Mouse (Mus musculus) neural tube, embryonic 15.5 days (tissue): ENCODE measurements around the gene Defb45. TPM values are rescaled to one million over a fixed set of nuclear protein-coding genes. Genes with fewer than 3 reads are reported as not detected.

ENCODE experiments used
- ATAC-seq: fragments of 200-750 bp; cut with Nextera tagmentation; 2 replicates; pipeline ENCODE4 v1.8.0; 2017; ENCODE audit warnings: mild to moderate bottlenecking, moderate TSS enrichment, moderate library complexity; ENCODE audit not compliant: low FRiP score
- H3K27ac ChIP-seq: fragments of 300-500 bp; sonication (generic); replicated peaks from 2 replicates; pipeline ENCODE4 v1.5.1; 2015; ENCODE audit warnings: mild to moderate bottlenecking, inconsistent platforms
- H3K27me3 ChIP-seq: fragments of 300-500 bp; sonication (generic); replicated peaks from 2 replicates; pipeline ENCODE4 v1.6.1; 2015; ENCODE audit warnings: inconsistent platforms
- H3K36me3 ChIP-seq: fragments of 300-500 bp; sonication (generic); 2 replicates; pipeline ENCODE4 v1.6.1; 2015; ENCODE audit warnings: inconsistent platforms
- H3K4me1 ChIP-seq: fragments of 300-500 bp; sonication (generic); 2 replicates; pipeline ENCODE4 v1.6.1; 2015; ENCODE audit warnings: inconsistent platforms
- H3K4me2 ChIP-seq: fragments of 300-500 bp; sonication (generic); 2 replicates; pipeline ENCODE4 v1.6.1; 2015; ENCODE audit warnings: inconsistent platforms, mild to moderate bottlenecking, moderate library complexity
- H3K4me3 ChIP-seq: fragments of 300-500 bp; sonication (generic); replicated peaks from 2 replicates; pipeline ENCODE4 v1.5.1; 2015; ENCODE audit warnings: mild to moderate bottlenecking, inconsistent platforms
- H3K9ac ChIP-seq: fragments of 300-500 bp; sonication (generic); replicated peaks from 2 replicates; pipeline ENCODE4 v1.6.1; 2015; ENCODE audit warnings: mild to moderate bottlenecking, inconsistent platforms
- H3K9me3 ChIP-seq: fragments of 300-500 bp; sonication (generic); replicated peaks from 2 replicates; pipeline ENCODE4 v1.6.1; 2016; ENCODE audit warnings: inconsistent platforms
- WGBS: fragments of 180-500 bp; shearing (Covaris S2); methylation state at CpG from one replicate; pipeline ENCODE4 v1.1.7; 2015; ENCODE audit warnings: mixed read lengths; 5-methylcytosine and 5-hydroxymethylcytosine counted together
- polyA plus RNA-seq: library from polyadenylated mRNA; unstranded; fragments of >200 nt; fragmentation: Nextera tagmentation; extraction: Ambion mirVana; gene quantifications from 2 replicates; pipeline ENCODE4 v1.2.1, GENCODE M21; 2015

Defb45 gene
- polyA plus RNA-seq, 1 experiment from 2014 or later, result not detected

GRCm38 (mm10) chr2:152569038-152569437 is 30.2 kb downstream of the Defb45 start, which contains the start of gene Gm17416:
Gene Gm17416, plus strand, starts transcription at chr2:152569338.
- no peaks in the 10 kb centered on the region for H3K9me3 ChIP-seq
- H3K27ac ChIP-seq, result no peak within 1 kb of the TSS
- no peak within 1 kb of the TSS for H3K4me2 ChIP-seq
- no peaks in the 10 kb centered on the region for H3K27me3 ChIP-seq
- H3K9ac ChIP-seq, result no peak within 1 kb of the TSS
- H3K4me1 ChIP-seq, result no peaks in the 10 kb centered on the region
- H3K4me3 ChIP-seq, result no peak within 1 kb of the TSS
- 87% methylated on average over 5 of the region's 5 CpGs for WGBS
- no peak for ATAC-seq
- H3K36me3 ChIP-seq, result no peaks in the 10 kb centered on the region

DNA sequence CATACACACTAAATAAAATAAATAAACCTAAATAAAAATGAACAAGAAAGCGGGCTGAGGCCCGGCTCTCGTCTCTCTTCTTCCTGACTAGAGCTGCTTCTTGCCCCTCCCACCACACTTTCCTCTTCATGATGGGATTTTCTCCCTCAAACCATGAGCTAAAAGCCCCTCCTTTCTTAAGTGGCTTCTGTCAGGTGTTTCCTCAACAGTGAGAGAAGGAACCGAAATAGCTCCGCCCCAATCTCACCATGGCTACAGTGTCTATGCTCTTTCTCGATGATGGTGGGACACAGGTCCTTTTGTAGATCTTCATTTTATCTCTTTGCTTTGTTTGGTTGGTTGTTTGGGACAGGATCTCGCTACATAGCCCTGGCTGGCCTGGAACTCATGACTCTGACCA is 42.5 kb downstream of the Defb45 start:
- WGBS, result 91% methylated on average over 7 of the region's 7 CpGs
- no peak for ATAC-seq
- no peaks in the 10 kb centered on the region for H3K9me3 ChIP-seq
- H3K27me3 ChIP-seq, result no peaks in the 10 kb centered on the region
- H3K4me3 ChIP-seq, result no peak overlapping the region
- H3K4me2 ChIP-seq, result no peak overlapping the region
- peaks cover 7% of the 10 kb centered on the region; the same call in 1 of the 2 replicates for H3K4me1 ChIP-seq
- H3K9ac ChIP-seq, result no peak overlapping the region
- no peaks in the 10 kb centered on the region for H3K36me3 ChIP-seq
- H3K27ac ChIP-seq, result no peak overlapping the region

GRCm38 (mm10) chr2:152553774-152554423 is 45.3 kb downstream of the Defb45 start:
- no peaks in the 10 kb centered on the region for H3K36me3 ChIP-seq
- H3K4me1 ChIP-seq, result peaks cover 7% of the 10 kb centered on the region; the same call in 1 of the 2 replicates
- H3K4me3 ChIP-seq, result no peak overlapping the region
- H3K4me2 ChIP-seq, result peak overlapping the region; percentile 47
- H3K27me3 ChIP-seq, result no peaks in the 10 kb centered on the region
- no peak for ATAC-seq
- H3K27ac ChIP-seq, result no peak overlapping the region
- 13% methylated on average over 16 of the region's 16 CpGs for WGBS
- no peaks in the 10 kb centered on the region for H3K9me3 ChIP-seq
- no peak overlapping the region for H3K9ac ChIP-seq

GRCm38 (mm10) chr2:152548124-152548523 is 51.1 kb downstream of the Defb45 start:
- Histone ChIP-seq H3K4me1 (no peaks in the 10 kb centered on the region), H3K27me3 (no peaks in the 10 kb centered on the region), H3K27ac (no peak overlapping the region), H3K36me3 (no peaks in the 10 kb centered on the region), H3K4me3 (no peak overlapping the region), H3K4me2 (no peak overlapping the region), H3K9ac (no peak overlapping the region), H3K9me3 (no peaks in the 10 kb centered on the region)
- WGBS, result 74% methylated on average over 5 of the region's 5 CpGs
- ATAC-seq, result no peak

DNA sequence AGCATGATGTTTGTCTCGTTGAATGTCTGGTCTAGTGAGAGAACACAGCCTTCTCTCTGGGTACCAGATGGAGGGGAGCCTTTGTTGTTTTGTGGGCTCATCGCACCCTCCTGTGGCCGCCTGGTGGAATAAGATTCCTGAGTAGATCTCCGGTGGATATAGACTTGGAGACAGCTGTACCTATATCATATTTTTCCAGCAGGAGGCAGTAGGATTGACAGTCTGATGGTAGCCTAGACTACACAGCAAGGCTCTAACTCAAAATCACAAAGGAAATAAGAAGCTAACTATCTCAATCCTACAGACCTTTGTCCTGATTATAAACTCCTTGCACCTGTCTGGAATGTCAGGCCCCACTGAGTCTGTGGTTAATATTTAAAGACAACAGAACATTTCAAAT is 54.5 kb downstream of the Defb45 start:
- WGBS, result 21% methylated on average over 4 of the region's 4 CpGs
- no peaks in the 10 kb centered on the region for H3K36me3 ChIP-seq
- no peaks in the 10 kb centered on the region for H3K9me3 ChIP-seq
- H3K27ac ChIP-seq, result no peak overlapping the region
- ATAC-seq, result no peak
- no peaks in the 10 kb centered on the region for H3K4me1 ChIP-seq
- no peak overlapping the region for H3K4me2 ChIP-seq
- no peaks in the 10 kb centered on the region for H3K27me3 ChIP-seq
- H3K9ac ChIP-seq, result no peak overlapping the region
- no peak overlapping the region for H3K4me3 ChIP-seq

DNA sequence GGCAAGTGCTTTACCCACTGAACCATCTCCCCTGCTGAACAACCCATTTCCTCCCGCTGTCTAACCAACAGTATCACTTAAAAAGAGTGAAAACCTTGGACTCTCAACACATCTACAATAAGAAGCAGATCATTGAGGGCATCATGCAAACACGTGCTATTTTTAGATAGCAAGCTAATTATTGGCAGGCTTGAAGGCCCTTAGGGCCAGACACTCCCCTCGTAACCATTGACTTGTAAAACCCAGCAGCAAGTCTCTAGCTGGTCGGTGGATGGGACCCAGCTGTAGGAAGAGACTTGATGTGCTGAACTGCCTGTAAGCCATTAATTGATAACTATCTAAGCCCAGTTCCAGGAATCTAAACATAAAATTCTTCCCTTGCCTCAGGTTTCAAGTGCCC is 55.7 kb downstream of the Defb45 start:
- Histone ChIP-seq H3K4me3 (no peak overlapping the region), H3K27ac (no peak overlapping the region), H3K36me3 (no peaks in the 10 kb centered on the region), H3K27me3 (no peaks in the 10 kb centered on the region), H3K4me1 (no peaks in the 10 kb centered on the region), H3K9me3 (no peaks in the 10 kb centered on the region), H3K4me2 (no peak overlapping the region), H3K9ac (no peak overlapping the region)
- ATAC-seq, result no peak
- WGBS, result 62% methylated on average over 4 of the region's 4 CpGs

Other genes with a start within 250 kb of the Defb45 start
- 50.9 and 60.3 TPM in 2 replicates for gene Nrsn2, start 222.8 kb downstream of the Defb45 start, polyA plus RNA-seq
- gene Sox12, start 201.3 kb downstream of the Defb45 start, polyA plus RNA-seq, result 10.1 and 12.1 TPM in 2 replicates
- gene Zcchc3, start 184.4 kb downstream of the Defb45 start, polyA plus RNA-seq, result 17.5 and 18.7 TPM in 2 replicates
- 1.2 and 1.5 TPM in 2 replicates for gene 6820408C15Rik, start 183.8 kb downstream of the Defb45 start, polyA plus RNA-seq
- gene Defb23, start 134.8 kb downstream of the Defb45 start, polyA plus RNA-seq, result not detected in 2 replicates
- gene Defb20, start 122.3 kb downstream of the Defb45 start, polyA plus RNA-seq, result not detected in 2 replicates
- gene Defb22, start 109.3 kb downstream of the Defb45 start, polyA plus RNA-seq, result not detected in 2 replicates
- gene Defb26, start 87.7 kb downstream of the Defb45 start, polyA plus RNA-seq, result not detected in 2 replicates
- gene Defb28, start 81.1 kb downstream of the Defb45 start, polyA plus RNA-seq, result not detected in 2 replicates
- not detected in 2 replicates for gene Defb29, start 59.3 kb downstream of the Defb45 start, polyA plus RNA-seq
- not detected in 2 replicates for gene Gm17416, start 30.1 kb downstream of the Defb45 start, polyA plus RNA-seq
- gene Defb21, start 26.7 kb downstream of the Defb45 start, polyA plus RNA-seq, result not detected in 2 replicates
- not detected in 2 replicates for gene Defb19, start 19.1 kb downstream of the Defb45 start, polyA plus RNA-seq
- not detected in 2 replicates for gene Defb36, start 4.9 kb upstream of the Defb45 start, polyA plus RNA-seq
- not detected in 2 replicates for gene Defb25, start 23.7 kb upstream of the Defb45 start, polyA plus RNA-seq
- 0.50 and 3.6 TPM in 2 replicates for gene Rem1, start 27.6 kb upstream of the Defb45 start, polyA plus RNA-seq
- 152 and 155 TPM in 2 replicates for gene H13, start 70.1 kb upstream of the Defb45 start, polyA plus RNA-seq
- 33.9 and 41.5 TPM in 2 replicates for gene Mcts2, start 87.6 kb upstream of the Defb45 start, polyA plus RNA-seq
- 57.5 and 59.1 TPM in 2 replicates for gene Id1, start 136.9 kb upstream of the Defb45 start, polyA plus RNA-seq
- 4.8 and 7.6 TPM in 2 replicates for gene Cox4i2, start 154.8 kb upstream of the Defb45 start, polyA plus RNA-seq
- 119 and 125 TPM in 2 replicates for gene Bcl2l1, start 232.3 kb upstream of the Defb45 start, polyA plus RNA-seq
- gene Tpx2, start 248.6 kb upstream of the Defb45 start, polyA plus RNA-seq, result 11.1 and 26.9 TPM in 2 replicates